Mouse (Mus musculus) C3H10T1/2 (cell line): ENCODE data around the gene Phrf1. TPM values are rescaled to one million over a fixed set of nuclear protein-coding genes. Genes with fewer than 3 reads are reported as not detected.

Experiments
- polyA plus RNA-seq, 2 experiments: library from polyadenylated mRNA; unstranded; fragments of >200 nt; fragmentation: generic; extraction: Trizol; gene quantifications; one replicate each; pipeline ENCODE4 v1.2.1; 2012; ENCODE audit warnings: missing spikeins in 2 of 2

The Phrf1 gene
- 10 to 100 TPM; 37.5 to 55.7 TPM for polyA plus RNA-seq

GRCm38 (mm10) chr7:141228279-141229067 lies at the start of gene Phrf1:
TSS of gene Phrf1 (plus strand) at chr7:141228784.

GRCm38 (mm10) chr7:141193948-141194347 lies 34.6 kb upstream of the Phrf1 start, which contains the start of the genes Hras and Lrrc56:
TSS of gene Hras (minus strand) at chr7:141194005.
TSS of gene Lrrc56 (plus strand) at chr7:141194157.

GRCm38 (mm10) chr7:141213605-141214235 lies 14.9 kb upstream of the Phrf1 start, which contains the start of gene Lmntd2:
TSS of gene Lmntd2 (minus strand) at chr7:141214080.

DNA sequence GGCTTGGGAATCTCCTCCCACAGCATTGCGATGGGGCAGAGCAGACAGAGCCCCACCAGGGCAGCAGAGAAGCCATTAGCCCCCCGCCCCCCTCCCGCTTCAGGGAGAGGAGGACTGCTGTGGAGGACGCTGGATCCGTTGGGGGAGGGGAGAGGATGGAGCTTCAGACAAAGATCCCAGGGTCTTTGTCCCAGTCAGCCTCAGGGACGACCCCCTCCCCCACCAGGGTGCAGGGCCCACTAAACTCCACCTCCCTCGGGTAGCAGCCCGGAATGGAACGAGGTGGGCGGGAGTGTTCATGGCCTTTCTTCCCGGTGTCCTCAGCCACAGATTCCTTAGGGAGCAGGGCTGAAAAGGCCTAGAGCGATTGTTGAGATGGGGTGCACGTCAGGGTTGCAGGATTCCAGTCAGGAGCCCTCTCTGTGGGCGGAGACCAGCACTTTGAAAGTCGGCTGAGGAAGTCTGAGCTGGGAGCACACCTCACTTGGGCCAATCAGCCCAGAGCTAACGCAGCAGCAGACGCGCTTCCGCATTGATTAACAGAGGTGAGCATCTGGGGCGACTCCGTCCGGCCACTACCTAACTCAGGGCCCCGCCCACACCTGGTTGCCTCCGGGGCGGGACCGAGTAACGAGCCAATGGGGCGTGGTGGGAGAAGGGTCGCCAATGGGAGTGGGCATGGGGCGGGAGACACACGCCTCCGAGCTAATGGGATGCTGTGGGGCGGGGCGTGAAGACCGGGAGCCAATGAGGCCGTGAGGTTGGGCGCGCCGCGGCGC lies 13.3 kb upstream of the Phrf1 start, which contains the start of gene Rassf7:
Gene Rassf7, plus strand, starts transcription at position 760 of the 779 bp plus-strand sequence.

GRCm38 (mm10) chr7:141265739-141266561 lies 37.4 kb downstream of the Phrf1 start, which contains the start of gene Irf7:
TSS of gene Irf7 (minus strand) at chr7:141266481.

DNA sequence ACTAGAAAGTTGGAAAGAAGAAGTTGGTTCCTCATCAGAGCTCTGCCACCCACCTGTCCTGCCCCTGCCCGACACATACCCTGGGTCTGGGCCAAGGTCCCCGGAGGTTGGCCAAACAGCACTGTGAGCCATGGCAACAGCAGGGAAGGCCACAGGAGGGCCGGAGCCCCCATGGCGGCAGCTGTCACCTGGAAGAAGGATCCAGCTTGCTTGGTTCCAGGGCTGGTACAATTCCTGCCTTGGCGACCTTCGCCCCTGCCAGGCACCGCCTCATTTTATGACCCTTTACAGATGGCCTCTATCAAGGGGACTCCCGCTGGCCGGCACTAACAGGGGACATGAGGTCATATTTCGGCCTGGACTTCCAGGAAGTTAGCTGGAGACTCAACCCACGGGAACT lies 48.0 kb downstream of the Phrf1 start, which contains the start of gene Cdhr5:
Gene Cdhr5, minus strand, starts transcription at position 241 of the 400 bp plus-strand sequence.

DNA sequence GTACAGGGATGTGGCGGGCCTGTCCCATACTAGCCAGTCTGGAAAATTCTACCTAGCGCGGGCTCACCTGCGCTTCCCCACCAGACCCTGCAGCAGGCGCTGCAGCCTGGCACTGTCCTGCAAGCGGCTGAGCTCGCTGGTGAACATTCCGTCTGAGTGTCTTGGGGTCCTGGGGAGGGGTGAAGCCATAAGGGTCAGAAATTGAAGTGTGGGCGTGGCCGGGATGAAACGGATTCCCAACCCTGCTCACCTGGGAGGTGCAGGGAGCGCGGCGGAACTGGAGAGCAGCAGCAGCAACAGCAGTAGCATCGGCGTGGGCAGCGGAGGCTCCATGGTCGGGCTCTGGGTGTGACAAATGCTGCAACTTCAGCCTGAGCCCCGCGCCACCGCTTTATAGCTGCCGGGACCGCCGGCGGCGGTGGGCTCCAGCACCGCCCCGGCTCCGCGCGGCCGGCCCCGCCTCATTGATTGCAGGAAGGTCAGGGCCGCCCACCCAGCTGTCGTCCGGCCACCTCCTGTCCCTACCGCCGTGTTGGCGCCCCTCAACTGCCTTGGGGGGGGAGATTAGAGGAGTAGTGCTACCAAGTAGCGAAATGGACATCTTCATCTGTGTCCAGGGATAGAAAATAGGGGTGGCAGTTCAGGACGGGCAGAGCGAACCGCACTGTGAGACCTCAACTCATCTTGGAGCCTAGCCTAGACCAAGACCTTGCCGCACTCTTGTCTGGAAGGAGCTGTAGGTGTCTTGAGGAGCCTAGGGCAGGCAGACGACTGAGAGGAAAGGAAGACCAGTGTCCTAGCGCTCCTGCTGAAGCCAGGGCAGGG lies 50.4 kb downstream of the Phrf1 start, which contains the start of gene Sct:
Gene Sct, minus strand, starts transcription at position 368 of the 825 bp plus-strand sequence.

GRCm38 (mm10) chr7:141291921-141292582 lies 63.5 kb downstream of the Phrf1 start, which contains the start of gene Drd4:
TSS of gene Drd4 (plus strand) at chr7:141292006.

Other genes with a start within 250 kb of the Phrf1 start
- 1,000 to 10,000 TPM; 1,553 to 1,705 TPM for gene Ifitm3, start 218.0 kb upstream of the Phrf1 start, polyA plus RNA-seq
- 1 to 10 TPM; 2.5 to 4.3 TPM for gene Ifitm6, start 210.9 kb upstream of the Phrf1 start, polyA plus RNA-seq
- gene Gm17387, start 199.7 kb upstream of the Phrf1 start, polyA plus RNA-seq, result not detected
- 1 to 10 TPM; 3.9 to 4.3 TPM for gene B4galnt4, start 167.7 kb upstream of the Phrf1 start, polyA plus RNA-seq
- gene Pkp3, start 150.6 kb upstream of the Phrf1 start, polyA plus RNA-seq, result 1 to 10 TPM; 1.8 to 6.9 TPM
- 1 to 10 TPM; 3.7 to 6.1 TPM for gene Sigirr, start 128.2 kb upstream of the Phrf1 start, polyA plus RNA-seq
- gene Ano9, start 111.0 kb upstream of the Phrf1 start, polyA plus RNA-seq, result not detected
- 10 to 100 TPM; 18.4 to 33.3 TPM for gene Ptdss2, start 106.4 kb upstream of the Phrf1 start, polyA plus RNA-seq
- gene Rnh1, start 55.9 kb upstream of the Phrf1 start, polyA plus RNA-seq, result 100 to 1,000 TPM; 241 to 367 TPM
- 100 to 1,000 TPM; 103 to 394 TPM for gene Hras, start 34.8 kb upstream of the Phrf1 start, polyA plus RNA-seq
- 1 to 10 TPM; 1.1 to 9.3 TPM for gene Lrrc56, start 34.6 kb upstream of the Phrf1 start, polyA plus RNA-seq
- under 1 TPM; 0.01 to 0.06 TPM for gene Lmntd2, start 14.7 kb upstream of the Phrf1 start, polyA plus RNA-seq
- gene Rassf7, start 12.9 kb upstream of the Phrf1 start, polyA plus RNA-seq, result 10 to 100 TPM; 18.3 to 22.5 TPM
- gene Irf7, start 37.7 kb downstream of the Phrf1 start, polyA plus RNA-seq, result 1 to 10 TPM in 1 of 2 experiments, under 1 TPM in 1; 0.70 to 6.4 TPM
- gene Cdhr5, start 48.0 kb downstream of the Phrf1 start, polyA plus RNA-seq, result under 1 TPM in 1 of 2 experiments, not detected in 1; 0.04 TPM
- not detected for gene Sct, start 50.3 kb downstream of the Phrf1 start, polyA plus RNA-seq
- gene Drd4, start 63.2 kb downstream of the Phrf1 start, polyA plus RNA-seq, result under 1 TPM in 1 of 2 experiments, not detected in 1; 0.04 TPM
- 10 to 100 TPM; 21.2 to 45.8 TPM for gene Deaf1, start 98.9 kb downstream of the Phrf1 start, polyA plus RNA-seq
- 10 to 100 TPM; 27.0 to 32.8 TPM for gene Tmem80, start 99.0 kb downstream of the Phrf1 start, polyA plus RNA-seq
- gene Eps8l2, start 110.1 kb downstream of the Phrf1 start, polyA plus RNA-seq, result 1 to 10 TPM in 1 of 2 experiments, under 1 TPM in 1; 0.15 to 1.3 TPM
- 100 to 1,000 TPM; 168 to 274 TPM for gene Taldo1, start 163.4 kb downstream of the Phrf1 start, polyA plus RNA-seq
- 10 to 100 TPM; 19.0 to 44.3 TPM for gene Gatd1, start 185.4 kb downstream of the Phrf1 start, polyA plus RNA-seq
- under 1 TPM in 1 of 2 experiments, not detected in 1; 0.02 TPM for gene Cend1, start 200.7 kb downstream of the Phrf1 start, polyA plus RNA-seq
- 10 to 100 TPM in 1 of 2 experiments, 1 to 10 TPM in 1; 5.8 to 13.9 TPM for gene Slc25a22, start 209.1 kb downstream of the Phrf1 start, polyA plus RNA-seq
- 1 to 10 TPM; 4.1 to 5.6 TPM for gene Pidd1, start 215.2 kb downstream of the Phrf1 start, polyA plus RNA-seq
- gene Rplp2, start 218.6 kb downstream of the Phrf1 start, polyA plus RNA-seq, result over 10,000 TPM in 1 of 2 experiments, 1,000 to 10,000 TPM in 1; 3,471 to 11,217 TPM
- 10 to 100 TPM; 28.5 to 35.1 TPM for gene Pnpla2, start 226.4 kb downstream of the Phrf1 start, polyA plus RNA-seq
- 1 to 10 TPM; 5.3 to 8.3 TPM for gene Cracr2b, start 232.3 kb downstream of the Phrf1 start, polyA plus RNA-seq
- gene Cd151, start 238.6 kb downstream of the Phrf1 start, polyA plus RNA-seq, result 100 to 1,000 TPM; 161 to 178 TPM
- gene Polr2l, start 246.3 kb downstream of the Phrf1 start, polyA plus RNA-seq, result 100 to 1,000 TPM in 1 of 2 experiments, 10 to 100 TPM in 1; 73.2 to 208 TPM
- gene Tspan4, start 246.5 kb downstream of the Phrf1 start, polyA plus RNA-seq, result 100 to 1,000 TPM; 245 to 411 TPM